Mouse (Mus musculus) erythroblast, embryonic 14.5 days (primary cell): ENCODE measurements around the gene Homer2.

Experiments used
- GATA1 ChIP-seq: IDR thresholded peaks from 2 replicates; pipeline ENCODE4 v1.6.1; 2012; ENCODE audit warnings: low read length, inconsistent platforms, mixed read lengths
- TAL1 ChIP-seq: IDR thresholded peaks from 3 replicates; pipeline ENCODE4 v1.6.1; 2012; ENCODE audit warnings: low read length, inconsistent platforms, mixed read lengths

- TF ChIP-seq TAL1 (no peak), GATA1 (no peak)
These were observed 16.3 kb downstream of the Homer2 start for GRCm38 (mm10) chr7:81691067-81691466.
